In the genomic region with DNA sequence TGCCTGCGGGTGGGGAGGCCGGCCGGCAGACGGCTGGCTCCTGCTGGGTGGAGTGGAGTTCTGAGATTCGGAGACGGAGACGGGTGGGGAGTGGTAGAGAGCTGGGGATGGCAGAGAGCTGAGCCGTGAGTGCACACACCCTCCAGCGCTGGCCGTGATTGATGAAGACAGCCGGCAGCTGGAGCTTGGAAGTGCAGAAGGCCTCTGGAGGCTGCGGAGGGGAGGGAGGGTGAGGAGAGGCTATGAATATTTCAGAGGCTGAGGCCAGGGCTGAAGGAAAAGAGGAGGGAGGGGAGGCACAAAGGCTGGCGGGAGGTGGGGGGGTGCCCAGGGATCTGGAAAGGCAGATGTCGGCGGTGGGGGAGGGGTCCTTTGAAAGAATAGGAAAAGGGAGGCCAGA, we compare ENCODE assay signal across 8 mouse cellular contexts. TPM values are rescaled to one million over a fixed set of nuclear protein-coding genes. Genes with fewer than 3 reads are reported as not detected.
DNase-seq lines count a peak whose midpoint lies in the region; ATAC-seq and TF ChIP-seq lines count a peak whose summit lies in the region.

No protein-coding gene starts in this region.

- no peak overlapping the region for H3K9ac ChIP-seq in kidney, embryonic 15.5 days
- peak overlapping the region; percentile 18 for H3K9ac ChIP-seq in hindbrain, embryonic 14.5 days
- peak overlapping the region; percentile 64 for H3K9ac ChIP-seq in neural tube, embryonic 13.5 days

- WGBS in kidney, embryonic 15.5 days = under 1% methylated on average over 15 of the region's 15 CpGs
- 0% methylated on average over 15 of the region's 15 CpGs for WGBS in hindbrain, embryonic 14.5 days
- 1% methylated on average over 15 of the region's 15 CpGs for WGBS in neural tube, embryonic 13.5 days

- H3K27me3 ChIP-seq in kidney, embryonic 15.5 days = peaks cover 67% of the 10 kb centered on the region
- peaks cover 11% of the 10 kb centered on the region for H3K27me3 ChIP-seq in hindbrain, embryonic 14.5 days (ENCODE audit: control insufficient read depth, insufficient read depth, low read length)
- peaks cover 12% of the 10 kb centered on the region for H3K27me3 ChIP-seq in neural tube, embryonic 13.5 days

- no peaks in the 10 kb centered on the region for H3K9me3 ChIP-seq in kidney, embryonic 15.5 days (replicated peaks)
- no peaks in the 10 kb centered on the region for H3K9me3 ChIP-seq in hindbrain, embryonic 14.5 days (ENCODE audit: control insufficient read depth, low read length)
- no peaks in the 10 kb centered on the region for H3K9me3 ChIP-seq in neural tube, embryonic 13.5 days

- no peak for TF ChIP-seq CTCF in brain, embryonic 14.5 days (IDR thresholded peaks at IDR 0.05; ENCODE audit: borderline replicate concordance, extremely low read depth, insufficient read depth, insufficient read length)

- no peak for DNase-seq in kidney, adult 8-10 months
- DNase-seq in brain, embryonic 14.5 days (ENCODE audit: low read depth) = peak; percentile 95
- peak; percentile 85 for DNase-seq in hindbrain, embryonic 14.5 days (ENCODE audit: low spot score)
- no peak for DNase-seq in spleen, postnatal 10 days (ENCODE audit: low spot score in 2 of 2)
- no peak for DNase-seq in frontal cortex, postnatal 10 days (ENCODE audit: low spot score in 2 of 2)

- H3K4me2 ChIP-seq in kidney, embryonic 15.5 days = peak overlapping the region; percentile 32
- peak overlapping the region; percentile 23 for H3K4me2 ChIP-seq in hindbrain, embryonic 14.5 days (replicated peaks)
- H3K4me2 ChIP-seq in neural tube, embryonic 13.5 days = peak overlapping the region; percentile 51

- peaks cover 19% of the 10 kb centered on the region for H3K4me1 ChIP-seq in kidney, embryonic 15.5 days
- peaks cover 31% of the 10 kb centered on the region for H3K4me1 ChIP-seq in hindbrain, embryonic 14.5 days (replicated peaks; ENCODE audit: control insufficient read depth, insufficient read depth, low read length)
- H3K4me1 ChIP-seq in neural tube, embryonic 13.5 days (replicated peaks) = peaks cover 65% of the 10 kb centered on the region

- H3K27ac ChIP-seq in kidney, embryonic 15.5 days = no peak overlapping the region
- H3K27ac ChIP-seq in hindbrain, embryonic 14.5 days = peak overlapping the region; percentile 96
- H3K27ac ChIP-seq in neural tube, embryonic 13.5 days (replicated peaks) = peak overlapping the region; percentile 97

- ATAC-seq in kidney, embryonic 15.5 days (replicated peaks; ENCODE audit: low FRiP score) = peak; percentile 78
- peak; percentile 93 for ATAC-seq in hindbrain, embryonic 14.5 days (ENCODE audit: low FRiP score)
- ATAC-seq in neural tube, embryonic 13.5 days (ENCODE audit: low read depth) = peak; percentile 93
- no peak for ATAC-seq in cerebellum, adult (ENCODE audit: insufficient number of reproducible peaks, low FRiP score, low TSS enrichment)

- 0 out of 2 replicates have a peak overlapping the region, but pooled peaks have one; percentile 1 for H3K4me3 ChIP-seq in kidney, embryonic 15.5 days (replicated peaks)
- no peak overlapping the region for H3K4me3 ChIP-seq in hindbrain, embryonic 14.5 days (replicated peaks; ENCODE audit: low read length)
- H3K4me3 ChIP-seq in neural tube, embryonic 13.5 days = 0 out of 2 replicates have a peak overlapping the region, but pooled peaks have one; percentile 22

- no peaks in the 10 kb centered on the region for H3K36me3 ChIP-seq in kidney, embryonic 15.5 days
- H3K36me3 ChIP-seq in hindbrain, embryonic 14.5 days (replicated peaks; ENCODE audit: control insufficient read depth, insufficient read depth) = peaks cover 27% of the 10 kb centered on the region; the same call in 1 of the 2 replicates
- H3K36me3 ChIP-seq in neural tube, embryonic 13.5 days = peaks cover 29% of the 10 kb centered on the region

- TF ChIP-seq POLR2A in brain, embryonic 14.5 days (IDR thresholded peaks at IDR 0.05; ENCODE audit: borderline replicate concordance, extremely low read depth, insufficient read depth, insufficient read length, poor library complexity, severe bottlenecking) = no peak

RNA-seq across cellular contexts. Expression of gene Hspb1, which starts 36.7 kb away (rescaled TPM):
- polyA plus RNA-seq in kidney, embryonic 15.5 days (2015; fragmentation: Nextera tagmentation; extraction: Ambion mirVana) = 70.0 and 72.9 TPM in 2 replicates
- polyA plus RNA-seq in brain, embryonic 14.5 days (2012; rRNA removed) = 17.2 and 27.4 TPM in 2 replicates
- 10.3 and 10.6 TPM in 2 replicates for polyA plus RNA-seq in hindbrain, embryonic 14.5 days (2014; fragmentation: Nextera tagmentation; extraction: Ambion mirVana)
- polyA plus RNA-seq in neural tube, embryonic 13.5 days (2015; fragmentation: Nextera tagmentation; extraction: Ambion mirVana) = 15.8 and 19.3 TPM in 2 replicates

RNA-seq across cellular contexts. Expression of gene Srrm3, which starts 44.3 kb away (rescaled TPM):
- 0.55 and 1.2 TPM in 2 replicates for polyA plus RNA-seq in kidney, embryonic 15.5 days (2015; fragmentation: Nextera tagmentation; extraction: Ambion mirVana)
- polyA plus RNA-seq in brain, embryonic 14.5 days (2012; rRNA removed) = 57.1 and 82.6 TPM in 2 replicates
- polyA plus RNA-seq in hindbrain, embryonic 14.5 days (2014; fragmentation: Nextera tagmentation; extraction: Ambion mirVana) = 49.3 and 51.3 TPM in 2 replicates
- polyA plus RNA-seq in neural tube, embryonic 13.5 days (2015; fragmentation: Nextera tagmentation; extraction: Ambion mirVana) = 77.2 and 85.9 TPM in 2 replicates

Comparison
In these comparisons a context has a peak if more than half of its experiments do, and no peak if none do; other contexts are left out.
1. DNase-seq: peak in brain, embryonic 14.5 days (single experiment) and hindbrain, embryonic 14.5 days (single experiment); none in kidney, adult 8-10 months (0 of 2), spleen, postnatal 10 days (0 of 2) and frontal cortex, postnatal 10 days (0 of 2).
2. RNA of gene Srrm3, which starts 44.3 kb away (polyA plus RNA-seq): 77.2 to 85.9 TPM in neural tube, embryonic 13.5 days, 57.1 to 82.6 TPM in brain, embryonic 14.5 days and 49.3 to 51.3 TPM in hindbrain, embryonic 14.5 days; 0.55 to 1.2 TPM in kidney, embryonic 15.5 days; every median in the first group is over 10 times any median in the second.
3. Peak in every context shown above with its lines, with median percentiles within 50 percentile points of each other: H3K4me2 ChIP-seq.